Mouse (Mus musculus) CH12.LX (cell line): Measurements from ENCODE around the gene Zc3h7b.

Source experiments
- CHD1 ChIP-seq: IDR thresholded peaks from 2 replicates; pipeline ENCODE4 v1.6.1; 2012; ENCODE audit warnings: low read depth, low read length, improper control_type of control experiment, inconsistent platforms
- CTCF ChIP-seq, 2 experiments: IDR thresholded peaks in 1 of 2; conservative IDR thresholded peaks in 1 of 2; 2 replicates each; pipeline ENCODE4 v1.5.1; 2011 to 2012; ENCODE audit warnings: low read depth in 2 of 2, low read length in 2 of 2, improper control_type of control experiment in 1 of 2, inconsistent platforms in 1 of 2, mild to moderate bottlenecking in 1 of 2, moderate library complexity in 1 of 2
- EP300 ChIP-seq: IDR thresholded peaks from 2 replicates; pipeline ENCODE4 v1.6.1; 2011; ENCODE audit warnings: low read length, improper control_type of control experiment
- HCFC1 ChIP-seq: IDR thresholded peaks from 2 replicates; pipeline ENCODE4 v1.6.1; 2012; ENCODE audit warnings: low read depth, mild to moderate bottlenecking, inconsistent platforms, low read length, improper control_type of control experiment
- MAZ ChIP-seq: IDR thresholded peaks from 2 replicates; pipeline ENCODE4 v1.6.1; 2012; ENCODE audit warnings: low read depth, mild to moderate bottlenecking, inconsistent platforms, low read length, improper control_type of control experiment, moderate library complexity
- PAX5 ChIP-seq: IDR thresholded peaks from 2 replicates; pipeline ENCODE4 v1.6.1; 2012; ENCODE audit warnings: low read length, inconsistent platforms, mixed read lengths
- POLR2A ChIP-seq: IDR thresholded peaks from 2 replicates; pipeline ENCODE4 v1.6.1; 2011; ENCODE audit warnings: low read depth, mild to moderate bottlenecking, improper control_type of control experiment, low read length
- POLR2AphosphoS2 ChIP-seq: IDR thresholded peaks from 2 replicates; pipeline ENCODE4 v1.6.1; 2011; ENCODE audit warnings: low read depth, low read length, improper control_type of control experiment
- USF2 ChIP-seq: conservative IDR thresholded peaks from 2 replicates; pipeline ENCODE4 v1.6.1; 2011; ENCODE audit warnings: low read depth, low read length, improper control_type of control experiment

GRCm38 (mm10) chr15:81803425-81803951 lies 58.6 kb downstream of the Zc3h7b start:
- TF ChIP-seq HCFC1 (no peak), POLR2AphosphoS2 (no peak), POLR2A (no peak), CTCF (conservative IDR thresholded peaks at IDR 0.05 in 1 of 2, IDR thresholded peaks at IDR 0.05 in 1 of 2; ENCODE audit: low read depth in 2 of 2, low read length in 2 of 2) (no peak), MAZ (no peak), PAX5 (no peak), USF2 (no peak), CHD1 (no peak), EP300 (no peak)
